Mouse (Mus musculus): ENCODE data around the gene Tedc1.
"Not testable (repeated sequence)": the region's sequence is repeated elsewhere in the genome, so short reads cannot be mapped to it uniquely, and the experiment has no call there.

DNA sequence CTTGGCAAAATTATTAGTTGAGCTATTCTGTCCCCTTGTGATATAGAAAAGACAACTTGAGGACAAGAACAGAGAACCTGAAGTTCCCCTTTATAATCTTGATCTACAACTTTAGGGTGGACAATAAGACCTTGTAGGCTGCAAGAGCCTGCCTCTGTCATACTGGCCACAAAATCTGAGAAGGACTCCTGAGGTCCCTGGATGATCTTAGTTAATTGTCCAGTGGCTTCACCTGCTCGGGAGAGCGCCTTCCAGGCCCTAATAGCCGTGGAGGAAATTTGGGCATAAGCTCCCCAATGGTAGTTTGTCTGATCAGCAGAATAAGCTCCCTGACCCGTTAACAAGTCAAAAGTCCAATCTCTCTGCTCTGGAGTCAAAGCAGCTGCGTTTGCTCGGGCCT is 42.9 kb downstream of the Tedc1 start:
- not testable (repeated sequence) for TF ChIP-seq POLR2A (IDR thresholded peaks at IDR 0.05; ENCODE audit: extremely low read depth, insufficient read depth, low read length); CTCF (IDR thresholded peaks at IDR 0.05; ENCODE audit: low read depth, low read length)

Measured in liver, adult 2 months (tissue).